Mouse (Mus musculus) heart, embryonic 16.5 days (tissue): ENCODE results near the gene Zic4. TPM values are rescaled to one million over a fixed set of nuclear protein-coding genes. Genes with fewer than 3 reads are reported as not detected.

Experiments used
- ATAC-seq: fragments of 200-750 bp; cut with Nextera tagmentation; replicated peaks from 2 replicates; pipeline ENCODE4 v1.8.0; 2017; ENCODE audit warnings: moderate number of reproducible peaks; ENCODE audit not compliant: insufficient read depth, low FRiP score; ENCODE audit errors: extremely low read depth
- H3K27ac ChIP-seq: fragments of 300-500 bp; sonication (generic); 2 replicates; pipeline ENCODE4 v1.5.1; 2014; ENCODE audit warnings: mild to moderate bottlenecking, low read length, control low read depth, moderate library complexity
- H3K27me3 ChIP-seq: fragments of 300-500 bp; sonication (generic); 2 replicates; pipeline ENCODE4 v1.6.1; 2014; ENCODE audit warnings: low read length, mixed read lengths; ENCODE audit not compliant: control insufficient read depth, insufficient read depth
- H3K36me3 ChIP-seq: fragments of 300-500 bp; sonication (generic); 2 replicates; pipeline ENCODE4 v1.6.1; 2014; ENCODE audit not compliant: control insufficient read depth, insufficient read depth
- H3K4me1 ChIP-seq: fragments of 300-500 bp; sonication (generic); 2 replicates; pipeline ENCODE4 v1.6.1; 2014; ENCODE audit warnings: low read length, mixed read lengths; ENCODE audit not compliant: control insufficient read depth, insufficient read depth
- H3K4me2 ChIP-seq: fragments of 300-500 bp; sonication (generic); 2 replicates; pipeline ENCODE4 v1.6.1; 2014; ENCODE audit warnings: low read depth, mild to moderate bottlenecking, control low read depth, low read length
- H3K4me3 ChIP-seq: fragments of 300-500 bp; sonication (generic); 2 replicates; pipeline ENCODE4 v1.5.1; 2014; ENCODE audit warnings: mild to moderate bottlenecking, control low read depth, low read length
- H3K9ac ChIP-seq: fragments of 300-500 bp; sonication (generic); 2 replicates; pipeline ENCODE4 v1.6.1; 2014; ENCODE audit warnings: low read length, control low read depth
- H3K9me3 ChIP-seq: fragments of 300-500 bp; sonication (generic); replicated peaks from 2 replicates; pipeline ENCODE4 v1.6.1; 2016; ENCODE audit warnings: low read length; ENCODE audit not compliant: control insufficient read depth
- WGBS: fragments of 180-500 bp; shearing (Covaris S2); extraction: QIAGEN DNeasy Blood & Tissue Kit; methylation state at CpG from one replicate; pipeline ENCODE4 v1.1.7; 2014; 5-methylcytosine and 5-hydroxymethylcytosine counted together
- polyA plus RNA-seq: library from polyadenylated mRNA; unstranded; fragments of >200 nt; fragmentation: Nextera tagmentation; extraction: Ambion mirVana; gene quantifications from 2 replicates; pipeline ENCODE4 v1.2.1, GENCODE M21; 2015

The Zic4 gene
- not detected in 2 replicates for polyA plus RNA-seq

- ATAC-seq: peak; percentile 40; the same call in 1 of the 2 replicates
- Histone ChIP-seq H3K27me3 (peaks cover 80% of the 10 kb centered on the region), H3K4me3 (peak within 1 kb of the TSS; percentile 57), H3K27ac (no peak within 1 kb of the TSS), H3K4me2 (peak within 1 kb of the TSS; percentile 67), H3K4me1 (peaks cover 17% of the 10 kb centered on the region), H3K36me3 (no peaks in the 10 kb centered on the region), H3K9ac (peak within 1 kb of the TSS; percentile 29; the same call in 1 of the 2 replicates), H3K9me3 (no peaks in the 10 kb centered on the region; the same call in 1 of the 2 replicates)
- WGBS: 2% methylated on average over 45 of the region's 45 CpGs
Measured at GRCm38 (mm10) chr9:91361856-91362601, at the start of gene Zic4. Gene Zic4, plus strand, starts transcription at chr9:91362413.

- Histone ChIP-seq H3K4me1 (no peaks in the 10 kb centered on the region), H3K27ac (no peak overlapping the region), H3K36me3 (no peaks in the 10 kb centered on the region), H3K27me3 (peaks cover 30% of the 10 kb centered on the region), H3K4me2 (no peak overlapping the region), H3K4me3 (no peak overlapping the region), H3K9ac (no peak overlapping the region), H3K9me3 (no peaks in the 10 kb centered on the region)
- WGBS: 39% methylated on average over 2 of the region's 2 CpGs
- ATAC-seq: no peak
Measured at GRCm38 (mm10) chr9:91347591-91347990, 14.6 kb upstream of the Zic4 start.

GRCm38 (mm10) chr9:91348746-91349145 is 13.5 kb upstream of the Zic4 start:
- 34% methylated on average over 1 of the region's 1 CpGs for WGBS
- Histone ChIP-seq H3K4me2 (no peak overlapping the region), H3K9ac (no peak overlapping the region), H3K27ac (no peak overlapping the region), H3K4me1 (no peaks in the 10 kb centered on the region), H3K27me3 (peaks cover 41% of the 10 kb centered on the region), H3K9me3 (no peaks in the 10 kb centered on the region), H3K4me3 (no peak overlapping the region), H3K36me3 (no peaks in the 10 kb centered on the region)
- ATAC-seq: no peak

GRCm38 (mm10) chr9:91350211-91350791 is 11.9 kb upstream of the Zic4 start:
- H3K4me3 ChIP-seq: no peak overlapping the region
- no peak overlapping the region for H3K27ac ChIP-seq
- no peak overlapping the region for H3K9ac ChIP-seq
- no peaks in the 10 kb centered on the region for H3K36me3 ChIP-seq
- no peak overlapping the region for H3K4me2 ChIP-seq
- no peaks in the 10 kb centered on the region for H3K9me3 ChIP-seq
- H3K4me1 ChIP-seq: no peaks in the 10 kb centered on the region
- H3K27me3 ChIP-seq: peaks cover 56% of the 10 kb centered on the region
- 2% methylated on average over 16 of the region's 16 CpGs for WGBS
- ATAC-seq: no peak

- H3K27me3 ChIP-seq: peaks cover 62% of the 10 kb centered on the region
- no peaks in the 10 kb centered on the region for H3K9me3 ChIP-seq
- H3K4me2 ChIP-seq: no peak overlapping the region
- no peak overlapping the region for H3K4me3 ChIP-seq
- H3K4me1 ChIP-seq: peaks cover 3% of the 10 kb centered on the region; the same call in 1 of the 2 replicates
- ATAC-seq: no peak
- no peaks in the 10 kb centered on the region for H3K36me3 ChIP-seq
- WGBS: 1% methylated on average over 14 of the region's 14 CpGs
- no peak overlapping the region for H3K27ac ChIP-seq
- no peak overlapping the region for H3K9ac ChIP-seq
Measured at GRCm38 (mm10) chr9:91350861-91351291, 11.3 kb upstream of the Zic4 start.

GRCm38 (mm10) chr9:91351361-91351760 is 10.9 kb upstream of the Zic4 start:
- 4% methylated on average over 5 of the region's 5 CpGs for WGBS
- Histone ChIP-seq H3K4me3 (no peak overlapping the region), H3K4me1 (peaks cover 3% of the 10 kb centered on the region; the same call in 1 of the 2 replicates), H3K9ac (no peak overlapping the region), H3K27me3 (peaks cover 67% of the 10 kb centered on the region), H3K36me3 (no peaks in the 10 kb centered on the region), H3K4me2 (no peak overlapping the region), H3K27ac (no peak overlapping the region), H3K9me3 (no peaks in the 10 kb centered on the region)
- no peak for ATAC-seq

- WGBS: 3% methylated on average over 13 of the region's 13 CpGs
Measured at GRCm38 (mm10) chr9:91351961-91352411, 10.2 kb upstream of the Zic4 start.

GRCm38 (mm10) chr9:91352786-91353185 is 9.4 kb upstream of the Zic4 start:
- no peak for ATAC-seq

More at GRCm38 (mm10) chr9:91351961-91352411, 10.2 kb upstream of the Zic4 start:
- H3K27ac ChIP-seq: no peak overlapping the region
- H3K4me1 ChIP-seq: peaks cover 3% of the 10 kb centered on the region; the same call in 1 of the 2 replicates
- no peaks in the 10 kb centered on the region for H3K36me3 ChIP-seq
- no peak overlapping the region for H3K4me2 ChIP-seq
- H3K9me3 ChIP-seq: no peaks in the 10 kb centered on the region
- peaks cover 73% of the 10 kb centered on the region for H3K27me3 ChIP-seq
- H3K9ac ChIP-seq: no peak overlapping the region
- H3K4me3 ChIP-seq: no peak overlapping the region
- ATAC-seq: no peak

More at GRCm38 (mm10) chr9:91352786-91353185, 9.4 kb upstream of the Zic4 start:
- H3K4me1 ChIP-seq: peaks cover 3% of the 10 kb centered on the region; the same call in 1 of the 2 replicates
- no peaks in the 10 kb centered on the region for H3K9me3 ChIP-seq
- no peaks in the 10 kb centered on the region for H3K36me3 ChIP-seq
- H3K9ac ChIP-seq: no peak overlapping the region
- no peak overlapping the region for H3K4me3 ChIP-seq
- H3K27me3 ChIP-seq: peaks cover 77% of the 10 kb centered on the region
- no peak overlapping the region for H3K4me2 ChIP-seq
- no peak overlapping the region for H3K27ac ChIP-seq
- 1% methylated on average over 15 of the region's 15 CpGs for WGBS
